Mouse (Mus musculus): ENCODE data around the gene Pgc. TPM values are rescaled to one million over a fixed set of nuclear protein-coding genes. Genes with fewer than 3 reads are reported as not detected.

The Pgc gene
- total RNA-seq, 2 experiments from 2014 or later, result not detected

DNA sequence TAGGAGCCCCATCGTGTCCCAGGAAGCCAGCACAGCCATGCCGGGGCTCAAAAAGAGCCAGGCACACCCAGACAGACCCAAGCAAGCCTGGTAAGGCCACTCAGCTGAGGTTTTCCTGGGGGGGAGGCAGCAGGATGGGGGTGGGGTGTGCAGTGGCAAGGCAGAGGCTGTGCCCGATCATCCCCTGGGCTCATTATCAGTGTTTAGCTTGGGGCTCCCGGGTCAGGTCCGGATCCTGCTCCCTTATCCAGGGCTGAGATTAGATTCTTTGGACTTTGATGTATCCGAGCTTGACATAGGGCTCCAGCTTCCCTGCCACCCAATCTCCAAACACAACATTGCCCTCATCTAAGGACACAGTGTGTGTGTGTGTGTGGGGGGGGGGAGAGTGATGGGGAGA is 14.8 kb upstream of the Pgc start:
- intact Hi-C loops (cut with DNase I), result no loop called here
- H3K27ac ChIP-seq, result no peak overlapping the region
- no peak for TF ChIP-seq CTCF (IDR thresholded peaks at IDR 0.05)
- DNase-seq (ENCODE audit: extremely low spot score in 1 of 2, low spot score in 2 of 2), result no peak
- H3K4me3 ChIP-seq, result no peak overlapping the region

- intact Hi-C loops (cut with DNase I), result no loop called here
- Histone ChIP-seq H3K27ac (no peak overlapping the region), H3K4me3 (no peak overlapping the region)
- no peak for TF ChIP-seq CTCF (IDR thresholded peaks at IDR 0.05)
- no peak for DNase-seq (ENCODE audit: extremely low spot score in 1 of 2, low spot score in 2 of 2)
These were observed 13.6 kb upstream of the Pgc start for GRCm38 (mm10) chr17:47712889-47713571.

GRCm38 (mm10) chr17:47715037-47715436 is 11.6 kb upstream of the Pgc start:
- H3K27ac ChIP-seq, result no peak overlapping the region
- DNase-seq (ENCODE audit: extremely low spot score in 1 of 2, low spot score in 2 of 2), result no peak
- no peak for TF ChIP-seq CTCF (IDR thresholded peaks at IDR 0.05)
- intact Hi-C loops (cut with DNase I), result no loop called here
- H3K4me3 ChIP-seq, result no peak overlapping the region

DNA sequence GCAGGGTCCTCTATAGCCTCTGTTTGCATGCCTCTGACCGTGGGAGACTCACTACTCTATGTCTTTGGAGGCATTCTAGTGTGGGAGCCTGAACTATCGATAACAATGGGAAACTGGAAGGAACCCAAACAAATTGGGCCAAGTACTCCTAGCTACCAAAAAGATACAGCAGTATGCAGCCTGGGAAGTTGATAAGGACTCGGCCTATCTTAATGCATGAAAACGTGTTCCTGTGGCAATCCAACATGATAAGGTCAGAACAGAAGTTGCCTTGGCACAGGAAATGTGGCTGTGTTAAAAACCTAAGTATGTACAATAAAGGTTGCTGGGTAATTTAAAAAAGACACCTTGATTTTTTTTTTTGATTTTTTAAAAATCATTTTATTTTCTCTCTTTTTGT is 5.5 kb upstream of the Pgc start:
- TF ChIP-seq CTCF (IDR thresholded peaks at IDR 0.05), result no peak
- Histone ChIP-seq H3K27ac (no peak overlapping the region), H3K4me3 (no peak overlapping the region)
- intact Hi-C loops (cut with DNase I), result no loop called here
- DNase-seq (ENCODE audit: extremely low spot score in 1 of 2, low spot score in 2 of 2), result no peak

DNA sequence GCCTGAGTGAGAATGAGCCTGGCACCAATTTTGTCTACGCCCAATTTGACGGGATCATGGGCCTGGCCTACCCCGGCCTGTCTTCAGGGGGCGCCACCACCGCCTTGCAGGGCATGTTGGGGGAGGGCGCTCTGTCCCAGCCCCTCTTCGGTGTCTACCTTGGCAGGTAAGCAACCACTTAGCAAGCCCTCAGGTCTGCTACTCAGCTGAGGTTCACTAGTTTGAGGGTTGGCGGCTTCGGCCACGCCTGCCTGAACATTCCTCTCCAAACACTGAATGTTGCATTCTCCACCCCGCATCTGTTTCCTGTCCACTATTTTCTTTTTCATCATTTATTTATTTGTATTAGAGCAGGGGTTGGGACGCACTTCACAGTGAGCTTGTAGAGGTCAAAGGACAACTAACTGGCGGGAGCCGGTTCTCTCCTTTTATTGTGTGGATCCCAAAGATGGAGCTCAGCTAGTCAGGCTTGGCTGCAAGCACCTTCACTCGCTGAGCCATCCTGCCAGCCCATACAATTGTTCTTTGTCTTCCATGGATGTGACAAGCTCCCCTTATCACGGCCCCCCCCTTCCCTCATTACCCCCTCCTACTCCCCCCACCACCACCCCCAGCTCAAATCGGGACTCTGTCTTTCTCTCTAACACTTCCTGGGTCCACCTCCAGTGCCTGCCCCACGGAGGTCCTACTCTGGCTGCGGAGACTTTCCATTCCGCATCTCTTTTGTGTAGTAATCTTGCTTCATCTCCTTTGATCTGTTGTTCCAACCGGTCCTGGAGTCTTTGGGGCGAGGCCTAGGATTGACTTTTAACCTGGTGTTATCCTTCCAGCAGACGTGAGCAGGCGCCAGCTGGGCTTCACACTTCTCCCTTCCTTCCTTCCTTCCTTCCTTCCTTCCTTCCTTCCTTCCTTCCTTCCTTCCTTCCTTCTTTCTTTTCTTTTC is 4.3 kb downstream of the Pgc start:
- Histone ChIP-seq H3K4me3 (no peak overlapping the region), H3K27ac (no peak overlapping the region)
- TF ChIP-seq CTCF (IDR thresholded peaks at IDR 0.05), result no peak; the same call in 1 of the 2 replicates
- DNase-seq (ENCODE audit: extremely low spot score in 1 of 2, low spot score in 2 of 2), result no peak
- intact Hi-C loops (cut with DNase I), result no loop called here

DNA sequence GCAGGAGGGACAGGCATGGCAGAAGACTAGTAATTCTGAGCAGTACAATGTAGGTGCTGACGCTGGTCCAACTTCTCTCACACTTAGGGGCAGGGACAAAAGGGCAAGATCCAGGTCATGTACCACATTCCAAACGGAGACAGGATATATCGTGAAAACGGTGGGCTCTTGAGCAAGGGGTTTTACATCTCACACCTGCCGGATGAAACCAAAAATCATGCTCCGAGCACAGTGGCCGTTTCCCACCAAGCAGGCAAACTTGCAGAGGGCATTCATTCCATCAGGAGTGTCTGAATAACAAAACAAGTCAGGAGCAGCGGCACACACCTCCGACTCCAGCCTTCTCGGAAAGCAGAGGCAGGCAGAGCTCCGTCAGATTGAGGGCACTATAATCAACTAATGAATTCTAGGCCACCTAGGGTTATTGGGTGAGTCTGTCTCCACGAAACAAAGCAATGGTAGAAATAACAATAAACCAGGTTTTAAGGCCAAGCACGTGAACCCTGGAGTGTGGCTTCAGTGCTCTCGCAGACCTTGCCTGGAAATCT is 9.0 kb downstream of the Pgc start:
- no peak for DNase-seq (ENCODE audit: extremely low spot score in 1 of 2, low spot score in 2 of 2)
- no peak for TF ChIP-seq CTCF (IDR thresholded peaks at IDR 0.05)
- H3K27ac ChIP-seq, result no peak overlapping the region
- H3K4me3 ChIP-seq, result no peak overlapping the region
- intact Hi-C loops (cut with DNase I), result loop anchor here (2.0 to 5.0 kb wide), 2 partner anchors 57 to 367 kb away; no protein-coding TSS in a partner anchor

- intact Hi-C loops (cut with DNase I), result loop anchor here (2.0 to 5.0 kb wide), 2 partner anchors 56 to 365 kb away; no protein-coding TSS in a partner anchor
- Histone ChIP-seq H3K4me3 (peak within 1 kb of the TSS; percentile 76), H3K27ac (peak within 1 kb of the TSS; percentile 87)
- DNase-seq (ENCODE audit: extremely low spot score in 1 of 2, low spot score in 2 of 2), result peak; percentile 98
- TF ChIP-seq CTCF (IDR thresholded peaks at IDR 0.05), result no peak; the same call in none of the 2 replicates
These were observed 10.2 kb downstream of the Pgc start, which contains the start of gene Tfeb for GRCm38 (mm10) chr17:47736856-47737255. Gene Tfeb (plus strand): TSS chr17:47737030.

GRCm38 (mm10) chr17:47737271-47738065 is 10.8 kb downstream of the Pgc start:
- peak; percentile 64 to 80 for DNase-seq (ENCODE audit: extremely low spot score in 1 of 2, low spot score in 2 of 2)
- intact Hi-C loops (cut with DNase I), result loop anchor here (2.0 to 5.0 kb wide), 2 partner anchors 55 to 365 kb away; no protein-coding TSS in a partner anchor
- H3K4me3 ChIP-seq, result peak overlapping the region; percentile 76
- H3K27ac ChIP-seq, result peak overlapping the region; percentile 87
- TF ChIP-seq CTCF (IDR thresholded peaks at IDR 0.05), result no peak

GRCm38 (mm10) chr17:47738066-47738878 is 11.6 kb downstream of the Pgc start:
- peak overlapping the region; percentile 87 for H3K27ac ChIP-seq
- no peak for DNase-seq (ENCODE audit: extremely low spot score in 1 of 2, low spot score in 2 of 2)
- peak overlapping the region; percentile 76 for H3K4me3 ChIP-seq
- intact Hi-C loops (cut with DNase I), result loop anchor here (5.0 kb wide), 1 partner anchor 364 kb away; no protein-coding TSS in a partner anchor
- no peak; the same call in 1 of the 2 replicates for TF ChIP-seq CTCF (IDR thresholded peaks at IDR 0.05)
